Mouse (Mus musculus): ENCODE results near the gene Cpped1. TPM values are rescaled to one million over a fixed set of nuclear protein-coding genes. Genes with fewer than 3 reads are reported as not detected.

Gene Cpped1
- polyA plus RNA-seq (2012; ENCODE audit: low replicate concordance): 1.7 and 8.2 TPM in 2 replicates

GRCm38 (mm10) chr16:11909035-11909591, at the start of gene Cpped1:
Cpped1 (minus strand) TSS chr16:11909445.

Other genes starting within 250 kb of the Cpped1 start
- gene Shisa9, start 74.7 kb upstream of the Cpped1 start, polyA plus RNA-seq (2012; ENCODE audit: low replicate concordance): not detected in 2 replicates

Data from leukemia stem cell, adult 10-12 weeks (primary cell).